Mouse (Mus musculus) spleen, adult 18-20 months (tissue): ENCODE results near the gene Brk1.
A peak's percentile ranks its signal among the peaks of the same experiment; 100 is the strongest.

ENCODE experiments used
- DNase-seq, 2 experiments: peaks; one replicate each; pipeline ENCODE4 v3.0.0; 2022; ENCODE audit warnings: mixed read lengths in 2 of 2

Brk1 gene

GRCm38 (mm10) chr6:113660492-113661352 lies 56.1 kb downstream of the Brk1 start:
- DNase-seq = peak in 1 of 2 experiments; percentile 41

- peak; percentile 54 to 69 for DNase-seq
Measured at GRCm38 (mm10) chr6:113661353-113662241, 57.0 kb downstream of the Brk1 start.

- DNase-seq = no peak
Measured at GRCm38 (mm10) chr6:113662964-113663700, 58.6 kb downstream of the Brk1 start.

GRCm38 (mm10) chr6:113664305-113664704 lies 59.7 kb downstream of the Brk1 start:
- no peak for DNase-seq
